Mouse (Mus musculus): ENCODE results near the gene Gm42742.

Gene Gm42742

DNA sequence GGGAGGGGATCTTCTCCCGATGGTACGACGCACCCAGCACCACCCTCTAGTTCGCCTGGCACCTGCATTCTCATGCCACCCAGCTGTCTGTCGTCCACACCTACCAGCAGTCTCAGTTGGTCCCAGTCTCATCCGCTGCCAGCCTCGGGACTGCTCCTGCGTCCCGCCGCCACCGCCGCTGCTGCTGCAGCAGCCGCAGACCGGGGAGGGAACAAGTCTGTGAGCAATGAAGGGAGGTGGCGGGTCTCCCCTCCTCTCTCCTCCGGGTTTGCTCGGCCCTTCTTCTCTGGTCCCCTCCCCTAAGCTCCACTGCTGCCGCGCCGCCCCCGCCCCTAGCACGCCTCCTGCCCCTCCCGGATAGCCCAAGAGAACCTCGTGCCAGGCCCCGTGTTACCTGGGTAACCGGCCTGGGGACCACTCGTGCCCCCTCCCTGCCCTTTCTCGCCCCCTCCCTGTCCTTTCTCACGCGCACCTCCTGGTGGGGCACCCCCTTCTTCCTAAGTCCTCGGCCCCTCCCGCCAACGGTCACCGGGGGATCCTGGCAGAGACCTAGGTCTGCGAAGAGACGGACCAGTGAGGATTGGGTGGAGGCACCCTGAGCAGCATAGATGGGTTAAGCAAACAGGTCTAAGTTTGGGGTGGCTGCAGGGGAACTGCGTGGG lies at the start of gene Gm42742, which contains the start of gene Prrt2:
Gene Gm42742 (minus strand): TSS at position 197 of the 662 bp plus-strand sequence.
Gene Prrt2 (minus strand): TSS at position 311 of the 662 bp plus-strand sequence.
- DNase-seq, result peak; percentile 85

DNA sequence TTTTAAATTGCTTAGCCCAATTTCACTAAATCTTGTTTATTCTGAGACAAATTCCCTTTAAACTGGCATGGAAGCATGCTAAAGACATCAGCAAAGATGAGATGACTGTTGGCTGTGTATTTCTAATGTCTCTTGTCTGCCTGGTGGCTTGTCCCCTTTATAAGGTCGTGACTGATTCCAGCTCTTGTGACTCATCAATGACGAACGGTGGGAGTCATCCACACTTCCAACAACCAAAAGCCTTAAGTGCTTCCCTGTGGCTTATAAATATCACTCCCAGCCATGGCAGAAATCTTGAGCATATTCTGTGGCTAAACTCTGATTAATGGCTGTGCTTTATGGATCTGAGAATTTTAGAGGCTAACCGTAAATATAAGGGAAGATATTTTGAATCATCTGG lies 45.4 kb upstream of the Gm42742 start:
- DNase-seq, result no peak

DNA sequence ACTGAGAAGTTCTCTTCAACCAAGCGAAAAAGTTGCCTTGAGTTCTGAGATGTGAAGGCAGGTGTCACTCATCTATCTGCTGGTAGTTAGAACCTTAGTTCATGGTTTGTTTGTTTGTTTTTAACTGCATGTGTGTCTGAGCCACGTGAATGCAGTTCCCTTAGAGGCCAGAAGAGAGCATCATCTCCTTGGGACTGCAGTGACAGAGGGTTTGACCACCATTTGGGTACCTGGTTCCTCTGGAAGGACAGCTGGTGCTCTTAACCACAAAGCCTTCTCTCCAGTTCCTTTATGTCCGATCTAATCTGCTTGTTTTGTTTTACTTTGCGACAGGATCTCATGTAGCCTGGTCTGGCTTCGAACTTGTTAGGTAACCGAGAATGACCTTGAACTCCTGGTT lies 44.6 kb upstream of the Gm42742 start:
- no peak for DNase-seq

DNA sequence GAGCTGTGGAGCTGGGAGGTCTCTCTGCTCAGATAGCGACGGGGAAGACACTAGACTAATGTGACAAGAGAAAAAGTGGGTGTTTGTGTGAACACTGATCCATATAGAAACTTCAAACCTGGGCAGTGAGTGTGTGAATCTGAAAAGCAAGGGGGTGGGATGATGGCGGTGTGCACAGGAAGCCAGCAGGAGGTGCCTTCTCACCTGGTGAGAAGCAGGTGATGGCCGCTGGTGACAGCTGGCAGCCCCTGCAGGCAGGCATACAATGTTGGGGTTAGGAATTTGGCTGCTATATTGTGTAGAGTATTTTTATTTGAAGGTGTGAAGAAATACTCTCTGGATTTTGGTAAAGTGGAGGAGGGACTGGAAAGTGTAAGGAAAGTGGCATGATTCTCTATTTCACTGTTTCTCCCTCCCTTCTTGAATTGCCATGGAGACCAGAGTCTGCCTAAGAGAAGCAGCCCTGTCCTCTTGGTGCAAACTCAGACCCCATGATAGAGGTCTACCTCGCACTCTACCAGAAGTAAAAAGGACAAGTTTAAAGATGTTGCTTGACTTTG lies 34.2 kb upstream of the Gm42742 start:
- no peak for DNase-seq

DNA sequence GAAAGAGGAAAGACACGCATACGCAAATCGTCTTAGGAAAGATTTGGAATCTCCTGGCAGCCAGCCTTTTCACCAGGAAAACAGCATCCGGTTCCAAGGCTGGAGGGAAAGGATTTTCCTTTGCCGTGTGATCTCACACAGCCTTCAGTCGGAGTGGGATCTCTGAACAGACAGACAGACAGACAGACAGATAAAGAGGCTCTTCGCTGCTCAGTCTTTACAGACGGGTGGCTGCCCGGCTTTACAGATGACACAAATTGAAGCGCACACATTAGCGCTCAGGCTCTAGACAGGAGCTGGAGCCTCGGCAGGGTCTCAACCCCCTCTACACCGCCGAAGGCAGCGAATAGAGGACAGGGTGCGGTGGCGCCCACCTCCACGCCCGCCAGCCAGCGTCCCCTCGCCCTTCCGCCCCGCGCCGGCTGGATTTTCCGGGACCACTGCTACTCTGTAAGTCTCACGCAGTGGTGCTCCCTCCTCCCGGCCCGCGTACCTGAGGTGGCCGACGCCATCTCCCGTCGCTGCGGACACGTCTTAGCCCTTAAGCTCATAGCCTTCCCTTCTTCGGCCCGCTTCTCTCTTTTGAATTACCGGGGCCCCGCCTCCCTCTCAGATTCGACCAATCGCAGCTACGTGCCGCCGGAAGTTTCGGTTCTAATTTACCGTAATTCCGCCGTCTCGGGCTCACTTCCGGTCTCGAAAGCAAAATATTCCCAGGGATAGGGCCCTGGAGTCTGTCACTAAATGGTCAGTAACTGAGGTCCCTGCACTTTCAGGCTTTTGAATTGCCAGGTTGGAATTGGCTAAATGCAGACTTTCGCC lies 21.2 kb upstream of the Gm42742 start, which contains the start of gene Kif22:
Gene Kif22 (minus strand): TSS at position 621 of the 822 bp plus-strand sequence.
- peak; percentile 83 for DNase-seq

DNA sequence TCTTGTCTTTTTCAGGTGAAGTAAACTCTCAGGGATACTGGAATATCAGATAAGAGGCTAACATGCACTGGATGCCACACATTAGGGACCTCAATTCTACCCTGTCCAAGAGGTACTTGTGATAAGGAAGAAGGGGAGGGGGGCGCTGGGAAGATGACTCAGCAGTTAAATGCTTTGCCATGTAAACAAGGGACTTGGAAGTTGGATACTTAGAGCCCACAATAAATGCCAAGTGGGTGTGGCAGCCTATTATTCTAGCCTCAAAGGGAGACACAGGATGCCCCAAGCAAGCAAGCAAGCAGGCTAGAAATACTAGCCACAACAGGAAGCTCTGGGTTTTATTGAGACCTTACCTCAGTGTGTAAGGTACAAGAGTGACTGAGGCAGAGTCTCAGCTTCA lies 10.3 kb upstream of the Gm42742 start:
- peak; percentile 18 for DNase-seq

DNA sequence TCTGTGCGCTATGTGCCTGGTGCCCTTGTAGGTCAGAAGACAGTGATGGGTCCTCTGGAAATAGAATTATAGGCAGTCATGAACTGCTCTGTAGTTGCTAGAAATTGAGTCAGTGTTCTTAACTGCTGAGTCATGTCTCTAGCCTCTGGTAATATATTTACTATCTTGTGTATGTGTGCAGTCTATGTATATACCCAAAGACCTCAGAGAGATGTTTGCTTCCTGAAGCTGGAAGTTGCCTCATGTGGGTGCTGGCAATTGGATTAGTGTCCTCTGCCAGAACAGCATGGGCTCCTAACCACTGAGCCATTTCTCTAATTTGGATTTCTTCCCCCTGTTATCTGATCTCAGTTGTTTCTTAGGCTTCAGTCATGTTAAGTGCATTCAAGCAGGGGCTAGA lies 9.3 kb upstream of the Gm42742 start:
- no peak for DNase-seq

DNA sequence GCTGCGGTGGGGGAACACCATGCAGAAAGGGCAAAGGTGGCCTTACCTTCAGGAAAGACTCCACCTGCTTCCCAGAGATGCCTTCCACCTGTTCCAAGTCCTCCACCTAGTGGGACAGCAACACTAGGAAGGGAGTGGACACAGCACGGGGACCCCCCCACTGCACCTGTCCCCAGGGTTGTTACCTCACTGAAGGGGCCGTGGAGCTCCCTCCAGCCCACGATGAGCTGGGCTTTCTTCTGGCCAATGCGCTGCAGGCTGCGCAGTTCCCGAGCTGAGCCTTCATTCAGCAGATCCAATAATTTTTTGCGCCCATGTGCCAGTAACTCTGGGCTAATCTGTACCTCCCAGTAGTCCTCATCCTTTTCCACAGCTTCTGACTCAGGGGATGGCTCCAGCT lies 7.0 kb upstream of the Gm42742 start:
- DNase-seq, result no peak

DNA sequence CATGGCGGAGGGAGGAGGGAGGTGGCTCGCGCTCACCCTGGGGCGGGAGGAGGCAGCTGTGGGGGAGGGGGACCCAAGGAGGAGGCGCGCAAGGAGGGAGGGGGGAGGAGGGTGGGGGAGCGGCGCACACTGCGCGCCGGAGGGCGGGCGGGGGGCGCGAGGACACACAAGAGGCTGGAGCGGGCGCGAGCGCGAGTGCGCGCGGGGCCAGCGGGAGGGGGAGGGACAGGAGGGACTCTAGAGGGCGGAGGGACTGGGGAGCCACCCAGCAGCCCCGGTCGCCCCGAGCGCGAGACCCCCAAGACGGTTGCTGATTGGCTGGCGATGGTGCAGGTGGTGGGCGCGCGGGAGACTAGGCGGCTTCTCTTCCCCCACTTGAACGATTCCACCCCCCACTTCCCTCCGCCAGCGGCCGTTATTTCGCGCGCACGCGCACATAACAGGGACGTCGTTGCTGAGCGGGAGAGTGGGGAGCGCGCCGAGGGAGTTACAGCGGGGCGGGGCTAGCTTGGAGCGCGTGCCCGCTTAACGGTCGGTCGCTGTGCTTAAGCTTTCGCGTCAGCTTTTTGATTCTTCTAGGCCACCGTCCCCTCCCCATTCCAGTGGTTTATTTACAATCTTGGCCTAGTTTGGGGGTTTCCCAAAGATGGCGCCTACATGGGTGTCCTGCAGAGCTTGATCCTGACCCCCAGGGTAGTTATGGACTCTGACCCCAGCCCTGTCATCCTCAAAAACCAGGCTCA lies 6.3 kb upstream of the Gm42742 start, which contains the start of gene Maz:
Gene Maz (minus strand): TSS at position 54 of the 743 bp plus-strand sequence.
- DNase-seq, result peak; percentile 100

DNA sequence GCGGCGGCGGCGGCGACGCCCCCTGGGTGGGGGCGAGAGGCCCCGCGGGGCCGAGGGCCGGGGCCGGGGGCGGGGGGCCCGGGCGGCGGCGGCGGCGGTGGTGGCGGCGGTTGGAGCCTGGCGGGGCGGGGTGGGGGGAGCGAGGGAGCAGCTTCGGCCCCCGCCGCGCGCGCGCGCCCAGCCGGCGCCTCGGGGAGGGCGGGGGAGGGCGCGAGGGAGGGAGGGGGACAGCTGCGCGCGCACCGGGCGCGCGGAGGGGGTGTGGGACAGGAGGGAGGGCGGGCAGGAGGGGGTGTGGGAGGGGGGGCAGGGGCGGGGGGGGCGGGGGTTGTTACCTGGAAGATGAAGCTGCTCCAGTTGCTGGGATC lies 5.7 kb upstream of the Gm42742 start:
- DNase-seq, result no peak

DNA sequence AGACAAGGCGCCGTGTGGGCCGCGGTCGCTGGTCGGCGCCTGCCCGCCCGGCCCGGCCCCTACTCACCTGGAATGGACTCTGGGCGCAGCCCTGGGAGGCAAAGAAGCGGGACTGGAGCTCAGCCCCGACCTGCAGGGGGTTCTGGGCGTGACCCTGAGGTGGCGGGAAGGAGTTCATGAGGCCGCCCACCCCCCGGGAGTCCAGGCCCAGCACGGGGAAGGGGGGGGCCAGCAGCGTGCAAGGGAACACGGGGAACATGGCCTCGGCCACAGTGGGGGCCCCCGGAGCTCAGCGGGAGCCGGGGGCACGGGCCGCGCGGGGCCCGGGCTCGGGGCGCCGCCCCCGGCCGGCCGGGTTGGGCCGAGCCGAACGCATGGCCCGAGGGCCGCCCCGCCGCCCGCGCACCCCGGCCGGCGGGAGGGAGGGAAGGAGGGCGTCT lies 5.3 kb upstream of the Gm42742 start:
- DNase-seq, result peak; percentile 89

DNA sequence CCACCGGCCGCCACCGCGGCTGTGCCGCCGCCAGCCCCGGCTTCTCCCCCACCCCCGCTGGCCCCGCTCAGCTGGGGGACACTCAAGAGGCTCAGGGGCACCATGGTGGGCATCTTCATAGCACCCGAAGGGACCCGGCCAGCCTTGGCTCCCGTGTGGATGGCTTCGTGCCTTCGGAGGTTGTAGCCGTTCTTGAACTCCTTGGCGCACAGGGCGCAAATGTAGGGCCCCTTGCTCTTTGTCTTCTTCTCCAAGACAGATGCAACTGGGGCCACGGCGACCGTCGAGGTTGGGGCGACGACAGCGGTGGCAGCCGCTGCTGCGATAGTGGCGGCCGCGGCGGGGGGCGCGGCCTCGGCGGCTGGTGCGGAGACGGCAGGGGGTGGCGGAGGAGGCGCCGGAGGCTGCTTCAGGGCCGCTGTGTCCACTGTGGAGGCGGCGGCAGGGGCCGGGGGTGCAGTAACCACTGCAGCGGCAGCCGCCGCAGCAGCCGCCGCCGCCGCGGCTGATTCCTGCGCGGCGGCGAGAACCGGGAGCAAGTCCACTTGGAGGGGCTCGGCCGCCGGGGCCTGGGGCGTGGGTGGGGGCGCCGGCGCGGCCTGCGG lies 4.8 kb upstream of the Gm42742 start:
- DNase-seq, result no peak

DNA sequence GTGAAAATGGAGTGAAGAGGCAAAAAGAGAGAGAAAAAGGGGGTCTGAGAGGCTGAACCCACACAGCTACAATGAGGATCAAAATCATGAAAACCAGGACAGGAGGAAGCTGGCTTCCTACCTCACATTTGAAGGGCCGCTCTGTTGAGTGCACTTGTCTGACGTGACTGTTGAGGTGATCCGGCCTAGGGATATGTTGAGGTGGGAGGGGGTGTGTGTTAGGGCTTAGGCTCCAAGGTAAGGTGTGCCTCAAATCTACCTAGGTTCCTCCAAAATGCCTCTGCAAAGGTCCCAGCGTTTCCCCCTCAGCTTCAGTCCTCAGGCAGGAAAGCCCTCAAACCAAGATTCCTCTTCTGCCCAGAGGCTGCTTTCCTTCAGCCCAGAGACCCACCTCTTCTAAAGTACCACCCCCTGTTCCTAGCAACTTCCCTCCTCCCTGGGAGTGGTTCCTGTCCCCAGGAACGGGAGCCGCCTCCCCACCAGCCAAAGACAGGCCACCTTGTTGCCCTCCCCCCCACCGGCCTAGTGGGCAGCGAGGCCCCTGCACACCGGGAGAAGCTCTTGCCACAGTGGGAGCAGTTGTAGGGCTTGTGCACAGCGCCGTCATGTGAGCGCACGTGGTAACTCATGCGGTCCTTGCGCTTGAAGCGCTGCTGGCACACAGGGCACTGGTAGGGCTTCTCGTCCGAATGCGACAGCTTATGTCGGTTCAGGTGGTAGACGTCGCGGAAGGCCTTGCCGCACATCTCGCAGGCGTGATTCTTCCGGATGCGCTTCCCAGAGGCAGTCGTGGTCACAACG lies 4.1 kb upstream of the Gm42742 start:
- DNase-seq, result peak; percentile 92

DNA sequence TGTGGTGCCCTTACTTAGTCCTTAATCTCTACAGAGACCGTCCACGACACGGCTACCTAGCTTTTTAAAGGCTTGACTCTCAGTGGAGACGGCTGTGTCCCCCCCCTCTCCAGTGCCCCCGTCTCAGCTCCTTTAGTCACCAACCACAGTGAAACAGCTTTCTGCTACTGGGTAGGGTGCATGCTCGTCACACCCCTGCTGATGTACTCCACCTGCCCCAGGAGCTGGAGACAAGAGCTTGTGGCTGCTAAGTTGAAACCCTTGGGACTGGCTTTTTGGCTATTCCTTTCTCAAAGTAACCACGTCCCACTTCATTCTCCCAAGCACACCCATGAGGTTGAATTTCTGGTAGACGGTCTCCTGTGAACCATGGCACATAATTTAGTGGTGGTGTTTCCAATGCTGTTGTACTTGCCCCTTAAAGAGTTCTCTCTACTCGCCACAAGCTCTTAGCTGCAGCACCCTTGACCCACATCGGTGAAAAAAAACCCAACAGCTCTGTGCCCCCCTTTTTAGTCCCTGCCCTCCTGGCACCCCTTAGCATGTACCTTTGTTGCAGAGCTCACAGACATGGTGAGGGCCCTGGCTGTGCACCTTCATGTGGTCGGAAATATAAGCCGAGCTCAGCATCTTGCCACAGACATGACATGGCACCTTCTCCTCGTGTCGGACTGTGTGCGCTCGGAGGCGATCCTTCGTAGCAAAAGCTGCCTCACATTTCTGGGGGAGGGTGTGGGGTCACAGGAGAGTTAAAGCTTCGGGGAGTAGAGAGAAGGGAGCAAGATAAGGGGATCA lies 3.2 kb upstream of the Gm42742 start:
- DNase-seq, result peak; percentile 69

DNA sequence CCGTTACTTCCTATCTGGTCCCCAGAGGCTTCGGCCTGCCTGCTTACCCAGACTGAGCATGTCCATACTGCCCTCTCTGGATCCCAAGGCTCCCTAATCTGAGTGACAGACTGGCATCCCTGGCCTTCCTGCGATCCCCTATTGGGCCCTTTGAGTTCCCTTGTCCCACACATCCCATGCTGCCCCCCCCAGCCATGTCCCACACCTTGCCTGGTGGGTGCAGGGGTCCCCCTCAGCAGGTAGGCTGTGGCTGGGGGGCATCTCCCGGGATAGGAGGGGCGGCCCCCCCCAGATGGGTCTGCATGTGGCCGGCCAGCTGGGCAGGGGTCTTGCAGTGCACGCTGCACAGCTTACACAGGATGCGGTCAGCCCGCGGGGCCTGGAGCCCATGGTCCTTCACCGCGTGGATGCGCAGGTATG lies 2.4 kb upstream of the Gm42742 start:
- DNase-seq, result peak; percentile 79

DNA sequence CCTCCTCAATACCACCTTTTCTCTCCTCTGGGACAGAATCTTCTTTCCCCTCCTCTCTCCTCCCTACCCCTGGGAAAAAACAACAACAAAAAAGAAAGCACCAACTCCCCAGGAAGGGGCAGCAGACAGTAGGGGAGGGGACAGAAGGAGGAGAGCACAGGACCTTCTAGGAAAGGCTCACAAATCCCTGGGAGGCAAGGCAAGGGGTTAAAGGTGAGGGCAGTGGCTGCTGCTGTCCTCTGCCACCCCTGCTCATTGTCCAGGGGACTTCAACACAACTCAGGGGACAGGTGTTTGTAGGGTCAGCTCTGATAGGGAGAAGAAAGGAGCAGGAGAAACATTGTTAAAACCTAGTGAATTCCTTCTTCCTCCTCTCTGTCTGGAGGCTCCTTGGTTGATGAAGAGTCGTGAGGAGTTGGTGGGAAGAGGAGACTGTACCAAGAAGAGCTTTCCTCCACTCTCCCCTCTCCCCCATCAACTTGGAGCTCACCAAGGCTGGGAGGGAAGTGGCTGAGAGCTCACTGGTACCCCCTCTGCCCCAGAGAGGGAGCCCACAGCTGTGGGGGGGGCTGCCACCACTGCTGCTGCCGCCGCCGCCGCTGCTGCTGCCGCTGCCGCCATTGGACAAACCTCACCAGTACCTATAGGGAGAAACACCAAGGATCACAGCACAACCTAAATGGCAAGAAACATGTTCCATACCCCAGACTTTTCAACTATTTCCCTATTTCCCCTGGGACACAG lies 1.8 kb upstream of the Gm42742 start:
- DNase-seq, result peak; percentile 39

DNA sequence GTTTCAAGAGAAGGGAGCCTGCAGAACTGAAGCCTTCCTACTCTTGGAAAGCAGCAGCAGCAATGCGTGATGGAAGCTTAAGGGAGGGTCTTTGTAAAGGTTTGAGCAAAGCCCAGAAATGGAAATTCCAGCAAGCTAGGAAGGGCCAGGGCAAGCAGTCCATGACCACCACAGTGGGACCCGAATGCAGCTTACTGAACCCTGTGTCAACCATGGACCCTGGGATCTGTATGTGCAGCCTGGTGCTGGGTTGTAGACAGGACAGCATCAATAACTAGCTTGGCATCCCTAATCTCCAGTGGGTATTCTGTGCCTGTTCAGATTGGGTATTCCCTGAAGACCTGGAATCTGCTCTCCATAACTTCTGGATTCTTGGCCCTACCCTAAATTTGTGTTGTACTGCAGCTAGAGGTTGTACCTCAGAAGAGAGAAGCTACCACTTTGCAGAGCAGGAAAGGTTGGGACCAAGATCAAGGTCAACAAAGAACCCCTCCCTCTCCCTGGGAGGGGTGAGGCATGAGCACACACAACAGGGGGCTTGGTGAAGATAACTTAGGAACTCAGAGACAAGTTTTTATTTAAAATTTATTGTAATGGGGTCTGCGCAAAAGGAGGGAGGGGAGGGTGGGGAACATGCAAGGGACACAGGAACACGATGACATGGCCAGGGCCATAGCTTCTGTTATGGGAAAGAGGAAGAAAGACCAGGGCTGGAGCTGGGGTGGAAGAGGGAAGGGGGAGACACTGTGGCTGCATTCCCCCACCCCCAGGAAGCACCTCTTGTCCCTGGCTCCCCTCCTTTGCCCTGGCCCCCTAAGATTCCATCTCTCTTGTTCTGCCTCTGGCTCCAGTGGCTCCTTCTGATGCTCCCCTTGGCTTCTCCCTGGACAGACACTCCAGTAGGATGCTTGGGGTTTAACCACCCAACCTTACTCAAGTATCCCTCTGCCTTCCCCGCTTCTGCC lies 948 bp upstream of the Gm42742 start:
- DNase-seq, result peak; percentile 52

DNA sequence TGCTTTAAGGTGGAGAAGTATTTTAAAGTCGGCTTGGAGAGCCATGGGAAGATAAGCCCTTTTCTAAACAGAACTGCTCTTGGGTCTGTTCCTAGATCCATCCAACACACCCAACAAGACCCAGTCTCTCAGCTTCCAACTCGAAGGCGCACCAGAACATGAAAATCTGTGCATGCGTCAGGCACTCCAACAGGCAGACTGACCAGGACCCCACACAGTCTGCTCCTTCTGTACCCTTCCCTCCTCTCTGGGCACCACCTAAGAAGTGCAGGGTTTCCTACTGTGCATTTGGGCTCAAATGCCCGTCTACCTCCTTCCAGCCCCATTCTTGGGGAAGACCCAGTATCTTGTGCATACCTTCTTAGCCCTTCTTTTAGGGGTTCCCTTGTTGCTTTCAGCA lies 406 bp downstream of the Gm42742 start:
- DNase-seq, result no peak

DNA sequence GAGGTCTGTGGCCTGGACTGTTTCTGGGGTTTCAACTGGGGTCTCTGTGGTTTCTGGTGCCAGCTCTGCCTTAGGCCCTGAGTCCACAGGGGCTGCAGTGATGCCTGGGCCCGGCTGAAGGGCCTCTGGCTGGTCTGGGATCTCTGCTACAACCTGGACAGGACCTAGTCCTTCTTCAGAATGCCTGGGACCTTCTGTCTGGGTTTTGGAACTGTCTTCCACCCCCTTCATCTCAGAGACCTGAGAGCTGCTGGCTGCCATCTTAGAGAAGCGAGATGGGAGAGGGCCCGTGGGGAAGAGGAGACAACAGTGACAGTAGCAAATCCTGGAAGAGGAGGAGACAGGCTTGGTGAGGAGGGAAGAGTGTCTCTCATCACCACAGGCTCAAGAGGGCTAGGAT lies 866 bp downstream of the Gm42742 start:
- peak; percentile 60 for DNase-seq
